Mouse (Mus musculus) liver (tissue): ENCODE data around the gene Son.
"Not testable (repeated sequence)": the region's sequence is repeated elsewhere in the genome, so short reads cannot be mapped to it uniquely, and the experiment has no call there.

Experiments
- DNase-seq: peaks from one replicate; pipeline ENCODE4 v3.0.0-alpha.2; 2020; ENCODE audit warnings: mixed read lengths

The Son gene

DNA sequence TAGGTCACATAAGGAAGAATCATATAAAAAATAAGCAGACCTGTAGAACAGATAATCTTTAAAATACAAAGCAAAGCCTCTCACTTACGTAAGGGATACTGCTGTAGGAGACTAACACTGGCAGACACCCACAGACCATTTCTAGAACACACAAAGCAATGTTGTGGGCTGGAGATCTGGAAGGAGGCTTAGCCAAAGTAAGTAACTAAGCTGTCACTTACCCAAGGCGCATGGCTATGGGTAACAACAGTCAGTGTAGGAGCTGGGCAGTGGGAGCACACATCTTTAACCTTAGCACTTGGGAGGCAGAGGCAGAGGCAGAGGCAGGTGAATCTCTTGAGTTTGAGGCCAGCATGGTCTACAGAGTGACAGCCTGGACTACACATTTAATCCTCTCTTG lies 7.7 kb upstream of the Son start:
- DNase-seq, result no peak

DNA sequence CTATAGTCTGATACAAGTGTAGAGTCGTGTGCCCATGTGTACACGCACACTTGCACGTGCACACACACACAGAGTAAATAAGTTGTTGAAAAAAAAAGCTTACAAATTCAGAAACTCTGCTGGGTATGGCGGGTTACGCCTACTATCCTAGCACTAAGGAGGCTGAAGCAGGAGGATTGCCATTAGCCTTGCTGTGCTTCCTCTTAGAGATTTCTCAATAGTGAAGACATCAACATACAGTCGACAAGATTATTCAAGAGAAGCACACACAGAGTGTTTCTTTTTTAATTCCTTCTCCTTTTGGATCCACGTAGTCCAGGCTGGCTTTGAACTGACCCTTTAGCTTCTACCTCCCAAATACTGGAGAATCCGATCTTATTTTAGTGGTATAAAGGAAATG lies 7.1 kb upstream of the Son start:
- no peak for DNase-seq

DNA sequence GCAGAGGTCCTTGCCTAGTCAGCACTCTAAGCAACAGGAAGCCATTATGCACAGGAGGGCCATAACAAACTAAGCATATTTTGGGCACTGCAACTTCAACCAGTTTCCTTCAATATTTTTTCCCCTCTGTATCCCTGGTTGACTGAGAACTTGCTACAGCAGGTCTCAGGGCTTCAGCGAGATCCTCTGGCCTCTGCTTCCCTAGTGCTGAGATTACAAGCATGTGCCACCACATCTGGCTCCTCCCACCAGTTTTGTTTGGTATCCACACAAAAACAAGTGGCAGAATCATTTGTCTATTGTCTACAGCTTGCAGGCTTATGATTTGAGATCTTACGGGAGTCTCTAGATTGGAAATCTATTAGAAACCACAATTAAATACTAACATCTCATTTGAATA lies 2.4 kb upstream of the Son start:
- no peak for DNase-seq

DNA sequence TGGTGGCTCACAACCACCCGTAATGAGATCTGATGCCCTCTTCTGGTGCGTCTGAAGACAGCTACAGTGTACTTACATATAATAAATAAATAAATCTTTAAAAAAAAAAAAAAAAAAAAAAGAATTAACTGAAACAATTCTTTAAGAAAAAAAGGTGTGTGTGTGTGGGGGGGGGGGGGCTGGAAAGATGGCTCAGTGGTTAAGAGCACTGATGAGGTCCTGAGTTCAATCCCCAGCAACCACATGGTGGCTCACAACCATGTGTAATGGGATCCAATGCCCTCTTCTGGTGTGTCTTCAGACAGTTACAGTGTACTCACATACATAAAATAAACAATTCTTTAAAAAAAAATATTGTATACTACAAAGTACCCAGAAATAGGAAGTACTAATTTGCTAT lies 1.9 kb upstream of the Son start:
- not testable (repeated sequence) for DNase-seq

DNA sequence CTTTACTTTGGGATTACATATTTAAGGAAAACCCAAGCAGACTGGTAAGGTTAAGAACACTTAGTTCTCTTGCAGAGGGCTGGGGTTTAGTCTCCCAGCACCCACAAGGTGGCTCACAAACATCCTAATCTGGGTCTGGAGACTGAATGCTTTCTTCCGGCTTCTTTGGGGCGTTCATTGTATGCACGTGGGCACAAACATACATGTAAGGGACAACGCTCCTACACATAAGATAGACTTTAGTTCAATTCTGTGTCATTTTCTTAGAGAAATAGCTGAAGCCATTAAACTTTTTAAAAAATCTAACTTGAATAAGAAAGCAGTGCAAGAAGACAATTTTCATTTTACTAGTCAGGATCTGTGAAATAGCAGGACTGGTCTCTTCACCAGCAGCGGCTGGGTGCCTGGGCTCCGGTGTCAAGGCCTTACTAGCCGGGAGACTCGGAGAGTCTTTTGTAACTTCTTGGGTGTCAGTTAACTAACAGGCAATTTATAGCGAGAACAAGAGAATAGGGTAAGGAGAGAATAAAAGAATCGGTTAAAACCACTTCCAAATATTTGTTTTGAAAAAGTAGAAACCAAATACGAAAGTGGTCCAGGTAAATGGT lies 1.2 kb upstream of the Son start:
- peak; percentile 47 for DNase-seq

DNA sequence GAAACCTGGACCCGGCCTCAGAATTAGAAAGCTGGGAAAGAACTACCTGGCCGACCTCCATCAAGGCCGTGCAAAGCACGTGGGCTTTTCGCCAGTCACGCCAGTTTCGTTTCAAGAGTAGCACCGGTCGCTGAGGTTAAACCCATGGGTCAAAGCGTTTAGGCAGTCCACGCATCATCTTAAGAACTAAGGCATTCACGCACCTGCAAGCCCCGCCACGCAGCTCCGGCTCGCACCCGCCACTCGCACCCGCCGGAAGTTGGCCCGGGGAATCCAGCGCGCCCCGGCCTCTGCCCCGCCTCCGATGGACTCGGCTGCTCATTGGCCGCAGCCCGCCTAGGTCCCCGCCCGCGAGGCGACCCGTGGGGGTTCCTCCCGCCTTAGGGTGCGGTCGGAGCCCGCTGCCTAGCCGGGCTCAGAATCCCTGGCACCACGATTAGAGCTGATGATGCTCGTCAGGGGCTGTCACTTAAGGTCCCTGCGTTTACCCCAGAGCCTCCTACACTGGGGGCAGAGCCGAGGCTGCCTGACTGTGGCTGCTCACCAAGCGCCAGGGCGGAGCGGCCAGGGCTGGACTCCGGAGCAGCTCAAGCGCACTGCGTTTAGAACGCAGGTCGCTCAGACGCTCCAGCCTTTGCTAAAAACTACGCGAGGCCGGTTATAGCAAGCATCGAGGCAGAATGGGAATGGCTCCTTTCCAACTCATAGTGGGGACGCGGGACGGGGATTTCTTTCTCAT lies 456 bp upstream of the Son start, which contains the start of gene Gart:
Gene Gart, minus strand, starts transcription at position 272 of the 739 bp plus-strand sequence.
- DNase-seq, result peak; percentile 97

DNA sequence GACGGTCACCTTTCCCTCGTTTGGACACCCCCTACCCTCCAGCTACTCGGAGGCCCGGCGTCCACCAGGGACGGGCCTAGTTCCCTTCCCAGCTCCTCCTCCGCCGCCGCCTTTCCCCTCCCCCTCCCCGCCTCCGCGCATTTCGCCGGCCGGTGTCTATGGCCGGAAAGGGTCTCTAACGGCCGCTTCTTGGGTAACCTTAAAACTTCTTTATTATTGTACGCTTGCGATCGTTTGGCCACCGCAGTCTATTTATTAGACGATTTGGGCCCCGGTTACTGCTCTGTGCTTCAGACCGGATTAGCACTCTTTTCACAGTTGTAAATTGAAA lies 879 bp downstream of the Son start:
- DNase-seq, result peak; percentile 91

DNA sequence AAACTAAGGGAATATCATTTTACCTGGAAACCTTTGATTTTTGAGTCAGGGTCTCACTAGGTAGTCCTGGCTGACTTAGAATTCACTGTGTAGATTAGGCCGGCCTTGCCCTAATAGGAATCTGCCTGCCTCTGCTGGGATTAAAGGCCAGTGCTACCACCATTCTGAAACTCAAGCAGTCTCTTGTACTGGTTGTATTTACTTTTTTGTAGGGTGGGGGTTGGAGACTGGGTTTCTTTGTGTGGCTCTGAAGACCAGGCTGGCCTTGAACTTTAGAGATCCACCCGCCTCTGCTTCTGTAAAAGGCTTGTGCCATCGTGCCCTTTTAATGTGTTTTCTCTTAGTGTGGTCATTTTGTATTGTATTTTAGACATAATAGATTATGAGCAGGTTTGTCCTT lies 1.9 kb downstream of the Son start:
- DNase-seq, result no peak

DNA sequence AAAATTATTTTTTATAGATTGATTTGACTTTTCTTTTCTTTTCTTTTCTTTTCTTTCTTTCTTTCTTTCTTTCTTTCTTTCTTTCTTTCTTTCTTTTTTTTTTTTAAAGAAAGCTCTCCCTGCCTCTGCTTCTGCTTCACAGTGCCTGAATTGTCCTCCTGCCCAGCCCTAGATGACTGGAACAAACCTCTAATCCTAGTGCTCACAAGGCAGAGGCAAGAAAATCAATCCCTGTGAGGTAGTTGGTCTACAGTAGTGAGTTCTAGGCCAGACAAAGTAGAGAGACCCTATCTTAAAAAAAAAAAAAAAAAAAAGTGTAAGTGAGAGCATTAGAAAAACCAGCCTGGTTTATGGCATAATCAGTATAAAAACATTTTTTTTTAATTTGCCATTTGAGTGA lies 2.5 kb downstream of the Son start:
- DNase-seq, result no peak

DNA sequence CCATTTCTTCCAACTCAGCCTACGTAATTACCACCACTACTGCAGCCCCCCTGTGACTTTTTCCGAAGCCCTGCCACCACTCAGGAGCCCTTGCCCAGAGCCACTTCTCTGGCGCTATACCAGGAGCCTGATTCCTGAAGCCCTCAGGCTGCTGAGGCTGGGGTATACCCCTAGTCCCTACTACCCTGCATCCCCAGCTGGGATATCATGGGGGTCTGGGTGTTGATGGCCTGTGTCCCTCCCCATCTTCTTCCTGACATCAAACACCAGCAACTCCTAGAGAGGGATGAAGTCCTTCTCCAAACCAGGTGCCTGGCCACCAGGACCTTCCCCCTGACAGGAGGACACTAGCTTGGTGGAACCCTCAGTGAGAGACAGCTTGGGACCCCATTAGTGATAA lies 4.9 kb downstream of the Son start:
- no peak for DNase-seq

DNA sequence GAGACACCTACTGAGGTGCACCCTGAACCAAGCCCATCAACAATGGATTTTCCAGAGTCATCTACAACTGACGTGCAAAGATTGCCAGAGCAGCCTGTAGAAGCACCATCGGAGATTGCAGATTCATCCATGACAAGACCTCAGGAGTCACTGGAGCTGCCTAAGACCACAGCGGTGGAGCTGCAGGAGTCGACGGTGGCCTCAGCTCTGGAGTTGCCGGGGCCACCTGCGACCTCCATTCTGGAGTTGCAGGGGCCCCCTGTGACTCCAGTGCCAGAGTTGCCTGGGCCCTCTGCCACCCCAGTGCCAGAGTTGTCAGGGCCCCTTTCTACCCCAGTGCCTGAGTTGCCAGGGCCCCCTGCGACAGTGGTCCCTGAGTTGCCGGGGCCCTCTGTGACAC lies 8.0 kb downstream of the Son start:
- DNase-seq, result no peak

DNA sequence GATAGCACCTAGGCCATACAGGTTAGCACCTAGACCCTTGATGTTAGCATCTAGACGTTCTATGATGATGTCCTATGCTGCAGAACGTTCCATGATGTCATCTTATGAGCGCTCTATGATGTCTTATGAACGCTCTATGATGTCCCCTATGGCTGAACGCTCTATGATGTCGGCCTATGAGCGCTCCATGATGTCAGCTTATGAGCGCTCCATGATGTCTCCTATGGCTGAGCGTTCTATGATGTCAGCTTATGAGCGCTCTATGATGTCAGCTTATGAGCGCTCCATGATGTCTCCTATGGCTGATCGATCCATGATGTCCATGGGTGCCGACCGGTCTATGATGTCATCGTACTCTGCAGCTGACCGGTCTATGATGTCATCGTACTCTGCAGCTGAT lies 10.0 kb downstream of the Son start:
- DNase-seq, result no peak

DNA sequence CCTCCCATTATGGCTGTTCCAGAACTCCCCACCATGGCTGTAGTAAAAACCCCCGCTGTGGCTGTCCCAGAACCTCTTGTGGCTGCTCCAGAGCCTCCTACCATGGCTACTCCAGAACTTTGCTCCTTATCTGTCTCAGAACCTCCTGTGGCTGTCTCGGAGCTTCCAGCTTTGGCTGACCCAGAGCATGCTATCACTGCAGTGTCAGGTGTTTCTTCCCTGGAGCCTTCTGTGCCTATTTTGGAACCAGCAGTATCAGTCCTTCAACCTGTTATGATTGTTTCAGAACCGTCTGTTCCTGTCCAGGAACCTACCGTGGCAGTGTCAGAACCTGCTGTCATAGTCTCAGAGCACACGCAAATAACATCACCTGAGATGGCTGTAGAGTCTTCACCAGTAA lies 11.2 kb downstream of the Son start:
- DNase-seq, result no peak

DNA sequence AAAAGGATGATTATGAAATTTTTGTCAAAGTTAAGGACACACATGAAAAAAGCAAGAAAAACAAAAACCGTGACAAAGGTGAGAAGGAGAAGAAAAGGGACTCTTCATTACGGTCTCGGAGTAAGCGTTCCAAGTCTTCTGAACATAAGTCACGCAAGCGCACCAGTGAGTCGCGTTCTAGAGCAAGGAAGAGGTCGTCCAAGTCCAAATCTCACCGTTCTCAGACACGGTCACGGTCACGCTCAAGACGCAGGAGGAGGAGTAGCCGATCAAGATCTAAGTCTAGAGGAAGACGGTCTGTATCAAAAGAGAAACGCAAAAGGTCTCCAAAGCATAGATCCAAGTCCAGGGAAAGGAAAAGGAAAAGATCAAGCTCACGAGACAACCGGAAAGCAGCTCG lies 12.5 kb downstream of the Son start:
- DNase-seq, result no peak

DNA sequence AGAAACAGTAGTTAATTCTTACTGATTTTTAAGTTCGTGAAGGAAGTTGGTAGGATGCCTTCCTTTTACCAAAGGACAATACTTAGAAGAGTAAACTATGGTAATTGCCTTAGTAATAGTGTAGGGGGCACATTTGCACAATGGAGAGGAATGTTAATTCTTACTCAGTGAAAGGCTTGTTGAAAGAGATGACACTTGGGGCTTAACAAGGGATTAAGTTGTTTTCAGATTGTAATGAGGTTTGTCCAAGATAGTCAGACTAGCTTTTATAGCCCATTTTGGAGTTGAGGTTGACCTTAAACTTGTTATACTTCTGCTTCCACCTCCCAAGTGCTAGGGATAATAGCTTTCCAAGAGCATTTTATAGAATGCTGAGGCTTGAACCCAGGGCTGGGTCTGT lies 14.1 kb downstream of the Son start:
- no peak for DNase-seq

DNA sequence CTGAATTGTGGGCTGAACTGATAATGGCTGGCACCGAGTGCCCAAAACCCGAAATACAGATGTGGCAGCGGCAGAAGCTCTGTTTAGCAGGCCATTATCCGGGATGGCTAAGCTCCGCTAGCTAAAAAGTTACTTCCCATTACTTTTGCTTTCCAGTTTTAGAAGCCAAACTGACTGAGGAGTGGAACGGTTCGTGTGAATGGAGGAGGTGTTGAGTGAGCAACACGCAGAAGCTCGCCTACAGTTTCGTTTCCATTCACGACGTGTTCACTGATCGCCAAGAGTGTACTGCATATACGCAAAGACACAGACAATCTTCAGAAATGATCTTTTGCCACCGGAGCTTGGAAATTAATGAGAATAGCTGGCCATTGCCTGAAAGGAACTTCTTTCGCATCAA lies 15.0 kb downstream of the Son start:
- DNase-seq, result no peak

DNA sequence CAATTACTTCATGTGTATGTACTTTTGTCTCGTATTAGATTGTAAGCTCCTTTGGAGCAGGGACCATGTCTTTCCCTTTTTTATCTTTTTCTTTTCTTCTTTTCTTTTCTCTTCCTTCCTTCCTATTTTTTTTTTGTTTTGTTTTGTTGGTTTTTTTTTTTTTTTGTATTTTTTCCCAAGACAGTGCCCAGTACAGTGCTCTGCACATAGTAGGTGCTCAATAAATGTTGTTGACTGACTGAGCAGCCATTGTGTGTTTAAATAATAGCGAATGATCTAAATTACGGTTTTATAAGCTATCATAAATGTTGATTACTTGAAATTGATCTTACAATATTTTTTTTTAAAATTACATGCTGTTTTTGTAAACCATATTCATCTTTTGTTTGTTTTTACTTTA lies 16.5 kb downstream of the Son start:
- no peak for DNase-seq

DNA sequence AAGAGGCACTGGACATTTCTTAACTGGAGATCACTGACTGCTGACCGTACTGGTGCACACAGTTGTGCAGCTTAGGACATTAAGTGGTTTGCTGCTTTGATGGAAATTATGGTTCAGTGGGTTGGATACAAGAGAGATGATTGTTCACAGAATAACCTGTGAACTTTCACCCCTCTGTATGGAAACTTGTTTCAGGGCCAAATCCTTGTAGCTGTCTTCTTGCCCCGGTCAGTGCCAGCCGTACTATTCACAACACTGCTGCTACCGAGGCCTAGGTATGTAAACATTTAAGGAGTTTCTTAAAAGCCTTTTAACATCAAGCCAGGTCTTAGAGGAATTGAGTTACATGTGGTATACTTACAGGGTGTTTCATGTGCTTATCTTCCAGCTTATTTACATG lies 27.2 kb downstream of the Son start:
- no peak for DNase-seq

DNA sequence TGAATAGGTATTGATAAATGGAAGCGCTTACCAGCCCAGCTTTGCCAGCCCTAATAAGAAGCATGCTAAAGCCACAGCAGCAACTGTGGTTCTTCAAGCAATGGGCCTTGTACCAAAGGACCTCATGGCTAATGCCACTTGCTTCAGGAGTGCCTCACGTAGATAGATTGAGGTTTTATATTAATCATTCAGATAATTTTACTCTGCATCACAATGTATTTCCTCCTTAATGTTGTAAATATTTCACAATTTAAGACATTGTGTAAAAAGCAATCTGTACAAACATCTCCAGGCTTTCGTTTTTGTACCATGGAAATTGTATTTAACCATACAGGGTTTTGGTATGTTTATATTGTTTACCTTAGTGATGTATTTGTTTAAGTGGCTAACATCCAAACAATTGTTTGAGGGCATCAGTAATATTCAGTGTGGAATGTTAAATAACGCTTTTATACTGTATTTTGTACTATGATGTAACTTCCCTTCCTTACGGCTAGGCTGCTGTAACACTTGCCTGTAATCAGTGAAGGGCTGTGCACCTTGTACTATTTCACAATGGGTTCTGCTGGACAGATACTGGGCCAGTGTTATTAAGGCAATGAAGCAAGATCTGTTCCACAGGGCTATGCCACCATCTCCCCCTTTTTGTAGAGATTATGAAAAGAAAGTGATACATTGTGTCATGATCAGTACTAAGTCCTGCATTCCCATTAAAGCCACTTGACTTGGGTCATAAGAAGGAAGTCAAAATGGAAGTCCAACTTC lies 31.0 kb downstream of the Son start:
- DNase-seq, result no peak

DNA sequence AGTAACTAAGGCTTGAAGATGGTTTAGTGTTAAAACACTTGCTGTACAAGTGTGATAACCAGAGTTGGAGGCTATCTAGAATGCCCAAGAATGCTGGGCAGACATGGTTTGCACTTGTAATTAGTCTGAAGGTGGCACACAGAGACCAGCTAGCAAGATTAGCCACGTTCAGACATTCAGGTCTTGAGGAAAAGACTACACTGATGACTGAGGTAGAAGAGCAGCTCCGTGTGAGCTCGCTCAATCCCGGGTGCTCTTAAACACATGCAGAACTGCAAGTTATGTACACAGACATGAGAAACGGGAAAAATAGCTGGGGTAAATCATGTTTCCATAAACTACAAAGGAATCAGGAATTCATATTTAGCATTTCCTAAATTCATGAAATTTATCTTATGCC lies 33.4 kb downstream of the Son start:
- DNase-seq, result no peak

DNA sequence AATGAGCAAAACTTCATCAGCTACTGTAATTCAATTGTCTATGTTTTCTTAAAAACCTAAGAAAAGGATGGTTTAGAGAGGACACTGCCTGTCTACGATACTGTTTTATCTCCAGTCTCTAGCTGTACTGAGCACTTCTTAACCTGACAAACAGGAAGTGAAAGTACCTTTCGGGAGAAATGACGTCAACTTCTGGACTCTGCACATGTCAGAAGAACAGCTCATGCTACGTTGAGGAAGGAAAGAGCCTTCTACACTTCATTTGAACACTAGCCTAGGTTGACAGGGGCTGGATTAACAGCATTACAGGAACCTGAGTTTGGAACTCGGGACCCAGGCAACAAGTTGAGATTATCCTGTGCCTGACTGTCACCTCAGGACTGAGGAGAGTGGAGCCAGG lies 38.2 kb downstream of the Son start:
- no peak for DNase-seq

DNA sequence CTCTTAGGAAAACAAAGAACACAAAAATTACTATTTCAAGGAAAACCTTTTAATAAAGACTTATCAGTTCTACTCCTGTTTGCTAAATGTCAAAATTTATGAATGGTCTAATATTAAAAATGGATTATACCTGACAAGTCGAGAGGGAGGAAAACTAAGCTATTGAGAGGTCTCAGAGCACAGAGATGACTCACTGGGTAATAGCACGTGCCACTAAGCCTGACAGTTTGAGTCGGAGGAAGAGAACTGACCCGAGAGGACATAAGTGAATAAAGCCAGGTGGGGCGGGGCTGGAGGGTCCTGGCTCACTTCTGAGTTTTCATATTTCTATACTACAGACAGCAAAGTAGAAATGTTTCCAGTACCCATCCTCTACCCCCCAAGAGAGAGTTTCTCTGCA lies 39.1 kb downstream of the Son start:
- no peak for DNase-seq

DNA sequence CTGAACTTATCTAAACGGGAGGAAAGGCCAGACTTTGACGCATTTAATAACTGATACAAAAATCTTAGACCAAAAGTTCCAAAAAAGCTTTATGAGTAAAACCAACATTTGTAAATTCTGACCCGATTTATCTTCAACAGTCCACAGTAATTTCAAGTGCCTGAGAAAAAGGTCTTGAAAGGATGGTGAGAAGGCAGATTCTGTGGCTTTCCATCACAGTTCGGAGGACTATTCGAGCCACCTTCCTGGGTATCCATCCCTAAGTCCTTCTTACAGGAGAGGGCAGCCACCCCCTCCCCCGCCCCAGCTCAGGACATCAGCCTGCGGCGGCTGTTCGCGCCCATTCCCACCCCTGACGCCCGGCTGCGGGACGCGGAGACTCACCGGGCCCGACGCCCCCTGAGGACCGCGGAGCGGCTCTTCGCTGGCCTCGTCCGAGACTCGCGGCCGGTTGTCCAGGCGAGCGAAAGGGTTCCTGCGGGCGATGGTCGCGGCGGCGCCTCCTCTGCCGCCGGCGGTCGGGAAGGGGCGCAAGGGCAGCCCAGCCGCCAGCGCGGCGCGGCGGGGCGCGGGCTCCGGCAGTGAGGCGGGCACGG lies 40.8 kb downstream of the Son start:
- DNase-seq, result peak; percentile 52
